Mouse (Mus musculus) urinary bladder, postnatal 0 days (tissue): ENCODE results near the gene G6pd2. TPM values are rescaled to one million over a fixed set of nuclear protein-coding genes. Genes with fewer than 3 reads are reported as not detected.

Experiments
- polyA plus RNA-seq: library from polyadenylated mRNA; unstranded; fragments of >200 nt; fragmentation: Nextera tagmentation; extraction: Ambion mirVana; gene quantifications from 2 replicates; pipeline ENCODE4 v1.2.1, GENCODE M21; 2015

The G6pd2 gene
- not detected in 2 replicates for polyA plus RNA-seq

GRCm38 (mm10) chr5:61808516-61808915, at the start of gene G6pd2:
Gene G6pd2 (plus strand): TSS chr5:61808816.

